Mouse (Mus musculus): Measurements from ENCODE around the gene Eif6. TPM values are rescaled to one million over a fixed set of nuclear protein-coding genes. Genes with fewer than 3 reads are reported as not detected.

Gene Eif6
- total and polyA plus RNA-seq, 3 experiments, result 220 to 463 (median 289) TPM

- peaks cover 62% of the 10 kb centered on the region for H3K27me3 ChIP-seq (replicated peaks)
- in situ Hi-C loops (cut with MboI; ENCODE audit: low pct_ligation_motif_present, low pct_unique_long_range_greater_than_20kb, low sequenced_read_pairs), result no loop called here
Measured at GRCm38 (mm10) chr2:155778004-155778403, 48.7 kb downstream of the Eif6 start.

DNA sequence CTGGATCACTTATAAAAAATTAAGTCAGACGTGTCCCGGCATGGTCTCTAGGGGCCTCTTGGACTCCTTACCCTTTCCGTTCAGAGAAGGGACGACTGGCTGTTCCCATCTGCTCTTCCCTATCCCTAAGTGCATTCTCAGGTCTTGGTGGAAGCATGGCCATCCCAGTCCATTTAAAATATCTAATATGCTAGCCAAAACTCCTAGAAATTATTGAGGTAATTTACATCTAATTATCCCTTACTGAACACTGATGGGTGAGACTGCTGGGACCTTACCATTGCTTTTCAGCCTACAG is 49.1 kb downstream of the Eif6 start:
- dilution Hi-C loops (cut with MboI; ENCODE audit: extremely low pct_ligation_motif_present, extremely low pct_unique_long_range_greater_than_20kb, low sequenced_read_pairs) (no loop called here), in situ Hi-C loops (cut with MboI; ENCODE audit: low pct_ligation_motif_present, low pct_unique_long_range_greater_than_20kb, low sequenced_read_pairs) (no loop called here)
- Histone ChIP-seq H3K9ac (ENCODE audit: insufficient read depth, low read depth) (no peak overlapping the region), H3K4me1 (ENCODE audit: control insufficient read depth in 1 of 2, insufficient read depth in 2 of 2) (peaks cover 5 to 6% of the 10 kb centered on the region in 2 experiments), H3K9me3 (replicated peaks; ENCODE audit: low read length) (peaks cover 5% of the 10 kb centered on the region), H3K36me3 (replicated peaks in 1 of 2; ENCODE audit: control insufficient read depth in 1 of 2, insufficient read depth in 1 of 2, low read length in 1 of 2) (no peaks in the 10 kb centered on the region), H3K79me2 (replicated peaks; ENCODE audit: control insufficient read depth, extremely low read depth, insufficient read depth, poor library complexity, severe bottlenecking) (no peaks in the 10 kb centered on the region), H3K4me2 (ENCODE audit: insufficient read depth, low read depth, poor library complexity, severe bottlenecking) (no peak overlapping the region), H3K27me3 (replicated peaks) (peaks cover 65% of the 10 kb centered on the region), H3K27ac (ENCODE audit: insufficient read depth, low read depth) (no peak overlapping the region), H3K4me3 (replicated peaks in 1 of 3; ENCODE audit: low read depth in 2 of 3, low read length in 2 of 3, poor library complexity in 1 of 3) (no peak overlapping the region)
- DNase-seq (ENCODE audit: extremely low read depth), result no peak
- no peak for TF ChIP-seq RAD21 (IDR thresholded peaks at IDR 0.05; ENCODE audit: low read depth, low read length)
- no peak for TF ChIP-seq SMC3 (IDR thresholded peaks at IDR 0.05; ENCODE audit: low read depth, low read length)
- no peak for TF ChIP-seq JUND (conservative IDR thresholded peaks at IDR 0.05; ENCODE audit: low read depth, low read length)
- TF ChIP-seq KAT2A (IDR thresholded peaks at IDR 0.05; ENCODE audit: insufficient replicate concordance, low read length), result no peak
- TF ChIP-seq IRF4 (IDR thresholded peaks at IDR 0.05; ENCODE audit: low read depth, low read length), result no peak
- TF ChIP-seq ZNF384 (IDR thresholded peaks at IDR 0.05; ENCODE audit: low read depth, low read length), result no peak
- TF ChIP-seq CHD2 (IDR thresholded peaks at IDR 0.05; ENCODE audit: low read length), result no peak
- no peak for TF ChIP-seq USF1 (IDR thresholded peaks at IDR 0.05; ENCODE audit: low read depth, low read length)
- no peak for TF ChIP-seq POLR2AphosphoS2 (IDR thresholded peaks at IDR 0.05; ENCODE audit: low read depth, low read length)
- TF ChIP-seq MAZ (IDR thresholded peaks at IDR 0.05; ENCODE audit: low read depth, low read length), result no peak
- no peak for TF ChIP-seq MAX (IDR thresholded peaks at IDR 0.05; ENCODE audit: low read length)
- no peak for TF ChIP-seq RCOR1 (conservative IDR thresholded peaks at IDR 0.05; ENCODE audit: low read depth, low read length)
- TF ChIP-seq ZC3H11A (IDR thresholded peaks at IDR 0.05; ENCODE audit: low read depth, low read length), result no peak
- no peak for TF ChIP-seq GABPA (IDR thresholded peaks at IDR 0.05; ENCODE audit: insufficient replicate concordance, low read depth, low read length)

More at GRCm38 (mm10) chr2:155778004-155778403, 48.7 kb downstream of the Eif6 start:
- no peak for DNase-seq (ENCODE audit: extremely low read depth)
- TF ChIP-seq PAX5 (IDR thresholded peaks at IDR 0.05; ENCODE audit: low read length) (no peak), HCFC1 (IDR thresholded peaks at IDR 0.05; ENCODE audit: low read depth, low read length) (no peak), UBTF (IDR thresholded peaks at IDR 0.05; ENCODE audit: low read depth, low read length) (no peak)
- Histone ChIP-seq H3K9me3 (replicated peaks; ENCODE audit: low read length) (peaks cover 5% of the 10 kb centered on the region), H3K9ac (ENCODE audit: insufficient read depth, low read depth) (no peak overlapping the region), H3K36me3 (replicated peaks in 1 of 2; ENCODE audit: control insufficient read depth in 1 of 2, insufficient read depth in 1 of 2, low read length in 1 of 2) (no peaks in the 10 kb centered on the region), H3K4me3 (replicated peaks in 1 of 3; ENCODE audit: low read depth in 2 of 3, low read length in 2 of 3, poor library complexity in 1 of 3) (no peak overlapping the region), H3K27ac (ENCODE audit: insufficient read depth, low read depth) (no peak overlapping the region), H3K79me2 (replicated peaks; ENCODE audit: control insufficient read depth, extremely low read depth, insufficient read depth, poor library complexity, severe bottlenecking) (no peaks in the 10 kb centered on the region), H3K4me2 (ENCODE audit: insufficient read depth, low read depth, poor library complexity, severe bottlenecking) (no peak overlapping the region), H3K4me1 (ENCODE audit: control insufficient read depth in 1 of 2, insufficient read depth in 2 of 2) (peaks cover 5 to 6% of the 10 kb centered on the region in 2 experiments)
- dilution Hi-C loops (cut with MboI; ENCODE audit: extremely low pct_ligation_motif_present, extremely low pct_unique_long_range_greater_than_20kb, low sequenced_read_pairs), result no loop called here

Data from CH12.LX (cell line).